Mouse (Mus musculus) stomach, postnatal 0 days (tissue): ENCODE results near the gene Gbe1. TPM values are rescaled to one million over a fixed set of nuclear protein-coding genes. Genes with fewer than 3 reads are reported as not detected.

Source experiments
- ATAC-seq: fragments of 200-750 bp; cut with Nextera tagmentation; 2 replicates; pipeline ENCODE4 v1.8.0; 2017; ENCODE audit not compliant: low FRiP score, low TSS enrichment
- DNase-seq: peaks from one replicate; pipeline ENCODE4 v3.0.0-alpha.2; 2016; ENCODE audit warnings: low spot score
- H3K27ac ChIP-seq: fragments of 300-500 bp; sonication (generic); replicated peaks from 2 replicates; pipeline ENCODE4 v1.5.1; 2014; ENCODE audit warnings: mild to moderate bottlenecking, control low read depth
- H3K27me3 ChIP-seq: fragments of 300-500 bp; sonication (generic); 2 replicates; pipeline ENCODE4 v1.6.1; 2014; ENCODE audit warnings: low read length; ENCODE audit not compliant: control insufficient read depth, insufficient read depth
- H3K36me3 ChIP-seq: fragments of 300-500 bp; sonication (generic); 2 replicates; pipeline ENCODE4 v1.6.1; 2014; ENCODE audit warnings: low read length, mixed read lengths; ENCODE audit not compliant: control insufficient read depth, insufficient read depth
- H3K4me1 ChIP-seq: fragments of 300-500 bp; sonication (generic); replicated peaks from 2 replicates; pipeline ENCODE4 v1.6.1; 2014; ENCODE audit warnings: antibody characterized with exemption; ENCODE audit not compliant: control insufficient read depth, insufficient read depth
- H3K4me2 ChIP-seq: fragments of 300-500 bp; sonication (generic); replicated peaks from 2 replicates; pipeline ENCODE4 v1.6.1; 2014; ENCODE audit warnings: low read depth, mild to moderate bottlenecking, control low read depth, moderate library complexity
- H3K4me3 ChIP-seq: fragments of 300-500 bp; sonication (generic); 2 replicates; pipeline ENCODE4 v1.5.1; 2014; ENCODE audit warnings: low read depth, low read length, control low read depth
- H3K9ac ChIP-seq: fragments of 300-500 bp; sonication (generic); 2 replicates; pipeline ENCODE4 v1.6.1; 2014; ENCODE audit warnings: mild to moderate bottlenecking, low read length, control low read depth, mixed read lengths
- H3K9me3 ChIP-seq: fragments of 300-500 bp; sonication (generic); 2 replicates; pipeline ENCODE4 v1.6.1; 2016; ENCODE audit warnings: low read length; ENCODE audit not compliant: control insufficient read depth
- CTCF ChIP-seq: IDR thresholded peaks from 2 replicates; pipeline ENCODE4 v1.5.1; 2016; ENCODE audit warnings: antibody characterized with exemption, low read depth, mild to moderate bottlenecking, moderate library complexity
- EP300 ChIP-seq: optimal IDR thresholded peaks from 2 replicates; pipeline ENCODE3; 2016; ENCODE audit warnings: antibody characterized with exemption
- WGBS: fragments of 180-500 bp; shearing (Covaris S2); extraction: QIAGEN DNeasy Blood & Tissue Kit; methylation state at CpG from one replicate; pipeline ENCODE4 v1.1.7; 2014; 5-methylcytosine and 5-hydroxymethylcytosine counted together
- polyA plus RNA-seq: library from polyadenylated mRNA; unstranded; fragments of >200 nt; fragmentation: Nextera tagmentation; extraction: Ambion mirVana; gene quantifications from 2 replicates; pipeline ENCODE4 v1.2.1, GENCODE M21; 2015

Gene Gbe1
- polyA plus RNA-seq, 1 experiment from 2014 or later, result 16.6 TPM

- H3K4me1 ChIP-seq, result no peaks in the 10 kb centered on the region
- H3K9me3 ChIP-seq, result no peaks in the 10 kb centered on the region
- 85% methylated on average over 3 of the region's 3 CpGs for WGBS
- TF ChIP-seq CTCF, result no peak
- no peak for TF ChIP-seq EP300
- H3K27ac ChIP-seq, result no peak overlapping the region
- no peaks in the 10 kb centered on the region for H3K36me3 ChIP-seq
- H3K27me3 ChIP-seq, result no peaks in the 10 kb centered on the region
- ATAC-seq (no peak), DNase-seq (no peak)
- H3K4me3 ChIP-seq, result no peak overlapping the region
- H3K4me2 ChIP-seq, result no peak overlapping the region
- H3K9ac ChIP-seq, result no peak overlapping the region
Measured at GRCm38 (mm10) chr16:70510938-70511337, 197.2 kb downstream of the Gbe1 start.

DNA sequence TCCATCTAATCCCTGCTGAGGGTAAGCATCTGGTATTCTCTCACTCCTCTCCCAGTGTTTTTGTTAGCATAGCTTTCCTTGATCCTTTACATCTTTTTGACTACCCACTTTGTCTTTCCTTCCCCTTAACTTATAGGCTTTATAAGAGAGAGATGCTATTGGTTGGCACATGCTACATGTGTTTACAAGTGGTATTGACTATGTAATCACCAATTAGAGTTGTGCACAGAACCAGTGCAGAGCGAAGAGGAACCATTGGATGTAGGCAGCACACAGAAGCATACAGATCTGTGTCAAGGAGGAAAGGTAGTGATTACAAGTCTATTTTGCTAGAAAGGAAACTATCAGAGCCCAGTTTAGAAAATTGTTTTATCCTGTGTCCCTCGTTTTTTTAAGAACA lies 209.1 kb downstream of the Gbe1 start:
- WGBS, result 84% methylated on average over 2 of the region's 2 CpGs
- Histone ChIP-seq H3K4me2 (no peak overlapping the region), H3K27ac (no peak overlapping the region), H3K36me3 (no peaks in the 10 kb centered on the region), H3K9me3 (no peaks in the 10 kb centered on the region), H3K27me3 (no peaks in the 10 kb centered on the region), H3K4me3 (no peak overlapping the region), H3K9ac (no peak overlapping the region), H3K4me1 (no peaks in the 10 kb centered on the region)
- ATAC-seq, result no peak
- TF ChIP-seq EP300 (no peak), CTCF (no peak)
- no peak for DNase-seq

GRCm38 (mm10) chr16:70523566-70523965 lies 209.8 kb downstream of the Gbe1 start:
- H3K4me3 ChIP-seq, result no peak overlapping the region
- no peak overlapping the region for H3K9ac ChIP-seq
- WGBS, result 78% methylated on average over 8 of the region's 8 CpGs
- no peak overlapping the region for H3K27ac ChIP-seq
- TF ChIP-seq CTCF (no peak), EP300 (no peak)
- no peaks in the 10 kb centered on the region for H3K4me1 ChIP-seq
- H3K36me3 ChIP-seq, result no peaks in the 10 kb centered on the region
- H3K9me3 ChIP-seq, result no peaks in the 10 kb centered on the region
- DNase-seq (no peak), ATAC-seq (no peak)
- H3K27me3 ChIP-seq, result no peaks in the 10 kb centered on the region
- no peak overlapping the region for H3K4me2 ChIP-seq

GRCm38 (mm10) chr16:70524273-70524672 lies 210.5 kb downstream of the Gbe1 start:
- DNase-seq (no peak), ATAC-seq (no peak)
- no peaks in the 10 kb centered on the region for H3K36me3 ChIP-seq
- H3K4me2 ChIP-seq, result no peak overlapping the region
- H3K4me1 ChIP-seq, result no peaks in the 10 kb centered on the region
- H3K4me3 ChIP-seq, result no peak overlapping the region
- H3K9ac ChIP-seq, result no peak overlapping the region
- H3K27me3 ChIP-seq, result no peaks in the 10 kb centered on the region
- no peaks in the 10 kb centered on the region for H3K9me3 ChIP-seq
- no peak for TF ChIP-seq CTCF
- TF ChIP-seq EP300, result no peak
- H3K27ac ChIP-seq, result no peak overlapping the region
- WGBS, result 64% methylated on average over 4 of the region's 4 CpGs

DNA sequence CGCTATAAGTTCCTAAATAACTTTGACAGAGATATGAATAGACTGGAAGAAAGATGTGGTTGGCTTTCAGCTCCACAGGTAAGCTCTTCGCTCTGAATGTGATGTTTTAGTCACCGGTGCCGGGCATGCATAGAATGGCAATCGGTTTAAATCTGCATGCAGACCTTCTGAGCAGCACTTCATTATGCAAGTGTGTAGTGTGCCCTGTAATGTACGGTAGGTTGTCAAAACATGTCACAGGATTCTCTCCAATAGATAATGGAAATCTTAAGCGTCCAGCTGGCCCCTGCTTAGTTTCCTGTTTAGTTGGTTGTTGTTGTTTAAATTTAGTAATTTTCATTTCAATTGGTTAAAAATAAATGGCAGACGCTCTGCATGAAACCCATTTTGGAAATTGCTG lies 213.5 kb downstream of the Gbe1 start:
- no peak for ATAC-seq
- Histone ChIP-seq H3K27ac (no peak overlapping the region), H3K9ac (no peak overlapping the region), H3K4me2 (no peak overlapping the region), H3K27me3 (no peaks in the 10 kb centered on the region), H3K36me3 (no peaks in the 10 kb centered on the region), H3K4me3 (no peak overlapping the region), H3K9me3 (no peaks in the 10 kb centered on the region), H3K4me1 (no peaks in the 10 kb centered on the region)
- TF ChIP-seq EP300, result no peak
- WGBS, result 89% methylated on average over 8 of the region's 8 CpGs
- DNase-seq, result no peak

DNA sequence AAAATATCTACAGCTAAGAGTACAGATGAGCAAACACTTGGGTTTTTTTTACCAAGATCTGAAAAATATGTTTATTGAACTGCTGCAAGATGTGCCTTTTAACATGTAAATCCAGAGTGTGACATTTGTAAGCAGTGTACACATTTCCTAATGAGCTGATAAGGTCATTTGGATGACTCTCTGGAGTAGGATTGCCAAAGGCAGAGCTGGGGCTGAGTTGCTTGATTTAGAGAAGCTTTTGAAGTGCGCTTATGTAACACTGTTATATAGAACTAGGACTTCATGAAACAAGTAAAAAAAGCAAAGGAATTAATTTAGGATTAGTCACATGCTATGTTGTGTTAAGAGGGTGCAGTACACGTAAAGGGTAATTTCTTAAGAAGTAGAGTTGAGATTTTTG lies 221.5 kb downstream of the Gbe1 start:
- Histone ChIP-seq H3K9me3 (no peaks in the 10 kb centered on the region), H3K27ac (no peak overlapping the region), H3K9ac (no peak overlapping the region), H3K4me2 (no peak overlapping the region), H3K4me3 (no peak overlapping the region), H3K4me1 (no peaks in the 10 kb centered on the region), H3K27me3 (no peaks in the 10 kb centered on the region), H3K36me3 (no peaks in the 10 kb centered on the region)
- no peak for DNase-seq
- no peak for ATAC-seq
- 58% methylated on average over 2 of the region's 2 CpGs for WGBS
- TF ChIP-seq CTCF (no peak), EP300 (no peak)
